Mouse (Mus musculus): ENCODE measurements around the gene 6820408C15Rik.

Gene 6820408C15Rik

GRCm38 (mm10) chr2:152415287-152415686 lies at the start of gene 6820408C15Rik:
Gene 6820408C15Rik, plus strand, starts transcription at chr2:152415587.
- DNase-seq (ENCODE audit: low spot score in 2 of 2), result no peak

- DNase-seq (ENCODE audit: low spot score in 2 of 2), result no peak
These were observed 47.5 kb upstream of the 6820408C15Rik start for GRCm38 (mm10) chr2:152367917-152368316.

- DNase-seq (ENCODE audit: low spot score in 2 of 2), result peak; percentile 40 to 48
These were observed 46.8 kb upstream of the 6820408C15Rik start for GRCm38 (mm10) chr2:152368532-152369140.

- no peak for DNase-seq (ENCODE audit: low spot score in 2 of 2)
These were observed 43.3 kb upstream of the 6820408C15Rik start for GRCm38 (mm10) chr2:152372104-152372503.

- no peak for DNase-seq (ENCODE audit: low spot score in 2 of 2)
These were observed 42.7 kb upstream of the 6820408C15Rik start for GRCm38 (mm10) chr2:152372661-152373060.

GRCm38 (mm10) chr2:152373547-152373946 lies 41.8 kb upstream of the 6820408C15Rik start:
- no peak for DNase-seq (ENCODE audit: low spot score in 2 of 2)

- no peak for DNase-seq (ENCODE audit: low spot score in 2 of 2)
These were observed 39.6 kb upstream of the 6820408C15Rik start for GRCm38 (mm10) chr2:152375652-152376344.

- DNase-seq (ENCODE audit: low spot score in 2 of 2), result no peak
These were observed 39.0 kb upstream of the 6820408C15Rik start, which contains the start of gene Nrsn2 for GRCm38 (mm10) chr2:152376345-152376741. Gene Nrsn2, minus strand, starts transcription at chr2:152376638.

- DNase-seq (ENCODE audit: low spot score in 2 of 2), result no peak
These were observed 31.2 kb upstream of the 6820408C15Rik start for GRCm38 (mm10) chr2:152384191-152384590.

- peak; percentile 27 to 43 for DNase-seq (ENCODE audit: low spot score in 2 of 2)
These were observed 22.6 kb upstream of the 6820408C15Rik start for GRCm38 (mm10) chr2:152392786-152393185.

GRCm38 (mm10) chr2:152393225-152394017 lies 22.0 kb upstream of the 6820408C15Rik start:
- no peak for DNase-seq (ENCODE audit: low spot score in 2 of 2)

- DNase-seq (ENCODE audit: low spot score in 2 of 2), result no peak
These were observed 20.0 kb upstream of the 6820408C15Rik start for GRCm38 (mm10) chr2:152395271-152395920.

- DNase-seq (ENCODE audit: low spot score in 2 of 2), result peak; percentile 70 to 80
These were observed 19.0 kb upstream of the 6820408C15Rik start for GRCm38 (mm10) chr2:152396110-152397003.

- peak; percentile 70 to 77 for DNase-seq (ENCODE audit: low spot score in 2 of 2)
These were observed 18.3 kb upstream of the 6820408C15Rik start for GRCm38 (mm10) chr2:152397004-152397589.

GRCm38 (mm10) chr2:152397680-152398435 lies 17.5 kb upstream of the 6820408C15Rik start, which contains the start of gene Sox12:
Gene Sox12, minus strand, starts transcription at chr2:152398063.
- peak; percentile 93 to 94 for DNase-seq (ENCODE audit: low spot score in 2 of 2)

GRCm38 (mm10) chr2:152398691-152399090 lies 16.7 kb upstream of the 6820408C15Rik start:
- peak; percentile 89 to 93 for DNase-seq (ENCODE audit: low spot score in 2 of 2)

- DNase-seq (ENCODE audit: low spot score in 2 of 2), result no peak
These were observed 16.3 kb upstream of the 6820408C15Rik start for GRCm38 (mm10) chr2:152399122-152399542.

GRCm38 (mm10) chr2:152406126-152406525 lies 9.3 kb upstream of the 6820408C15Rik start:
- peak; percentile 89 to 93 for DNase-seq (ENCODE audit: low spot score in 2 of 2)

- no peak for DNase-seq (ENCODE audit: low spot score in 2 of 2)
These were observed 5.6 kb upstream of the 6820408C15Rik start for GRCm38 (mm10) chr2:152409781-152410180.
